Mouse (Mus musculus): ENCODE data around the gene Mlycd.

DNA sequence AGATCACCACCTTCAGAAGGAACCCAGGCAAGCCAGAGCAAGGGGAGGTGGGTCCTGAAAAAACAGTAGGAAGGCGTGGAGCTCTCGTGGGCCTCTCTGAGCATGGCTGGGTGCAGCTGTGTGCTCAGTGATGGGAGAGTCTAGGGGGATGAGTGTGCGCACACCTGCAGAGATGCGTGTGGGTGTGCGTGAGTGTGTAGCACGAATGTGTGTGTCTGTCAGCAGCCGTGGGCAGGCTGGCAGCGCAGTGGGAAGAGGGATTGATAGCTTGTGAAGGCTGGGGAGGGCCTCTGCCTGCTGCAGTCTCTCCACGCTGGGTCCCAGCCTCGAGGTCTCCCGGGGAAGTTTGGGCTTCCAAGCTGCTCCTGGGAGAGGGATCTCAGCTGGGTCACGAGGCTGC lies 54.9 kb downstream of the Mlycd start:
- TF ChIP-seq CTCF (conservative IDR thresholded peaks at IDR 0.05; ENCODE audit: insufficient read depth, insufficient read length, low read depth, low read length) (no peak), POLR2A (IDR thresholded peaks at IDR 0.05; ENCODE audit: low read depth, low read length) (no peak)

Measured in kidney, adult 2 months (tissue).